7 mouse cellular contexts compared by ENCODE assay signal in the genomic region with DNA sequence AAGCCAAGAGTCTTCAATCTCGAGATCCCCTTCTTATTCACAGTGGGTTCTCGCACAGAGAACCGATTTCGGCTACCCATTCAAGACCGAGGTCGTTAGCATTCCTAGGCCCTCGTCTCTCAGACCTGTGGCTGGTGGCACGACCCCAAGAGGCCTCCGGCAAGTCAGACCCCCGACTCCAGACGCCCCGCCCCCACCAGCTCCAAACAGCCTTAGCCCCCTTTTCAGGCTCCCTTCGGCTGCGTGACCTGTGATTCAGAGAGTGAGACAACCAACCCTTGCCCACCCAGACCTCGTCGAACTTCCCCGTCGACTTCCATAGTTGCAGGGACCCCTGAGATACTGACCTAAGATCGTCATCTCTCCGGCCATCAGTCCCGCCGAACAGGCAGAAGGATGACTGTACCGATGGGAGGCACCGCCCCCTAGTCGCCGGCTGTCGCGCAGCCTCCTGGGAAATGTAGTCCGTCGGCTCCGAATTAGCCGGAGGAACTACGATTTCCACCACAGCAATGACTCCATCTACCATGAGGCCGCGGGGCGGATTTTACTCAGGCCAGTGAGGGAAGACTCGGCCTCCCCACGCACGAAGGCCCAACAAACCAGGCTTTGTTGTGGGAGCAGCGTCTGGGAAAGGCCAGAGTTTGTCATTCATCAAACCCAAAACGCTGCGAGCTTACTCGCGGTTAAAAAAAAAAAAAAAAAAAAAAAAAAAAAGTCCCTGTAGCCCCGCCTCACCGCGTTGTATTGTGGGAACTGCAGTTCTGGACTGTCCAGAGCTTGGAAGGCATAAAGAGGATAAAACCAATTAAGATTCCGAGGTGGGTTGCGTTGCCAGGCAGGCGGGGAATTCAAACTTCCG. TPM values are rescaled to one million over a fixed set of nuclear protein-coding genes. Genes with fewer than 3 reads are reported as not detected.
DNase-seq lines count a peak whose midpoint lies in the region; ATAC-seq lines count a peak whose summit lies in the region.

A gene (minus strand): TSS at position 717 of the 862 bp plus-strand sequence.

- H3K4me2 ChIP-seq in embryonic facial prominence, embryonic 11.5 days (ENCODE audit: low read depth, low read length) = peak within 1 kb of the TSS; percentile 53
- H3K4me2 ChIP-seq in midbrain, embryonic 13.5 days (replicated peaks) = peak within 1 kb of the TSS; percentile 69

- peak within 1 kb of the TSS; percentile 70 for H3K9ac ChIP-seq in embryonic facial prominence, embryonic 11.5 days (replicated peaks; ENCODE audit: low read length)
- peak within 1 kb of the TSS; percentile 80 for H3K9ac ChIP-seq in midbrain, embryonic 13.5 days (replicated peaks)

- H3K27ac ChIP-seq in embryonic facial prominence, embryonic 11.5 days (replicated peaks; ENCODE audit: low read depth, low read length) = no peak within 1 kb of the TSS
- peak within 1 kb of the TSS; percentile 83 for H3K27ac ChIP-seq in limb, embryonic 10.5 days
- H3K27ac ChIP-seq in midbrain, embryonic 13.5 days = peak within 1 kb of the TSS; percentile 81

- under 1% methylated on average over 51 of the region's 51 CpGs for WGBS in embryonic facial prominence, embryonic 11.5 days
- WGBS in limb, embryonic 10.5 days = under 1% methylated on average over 51 of the region's 51 CpGs
- under 1% methylated on average over 51 of the region's 51 CpGs for WGBS in midbrain, embryonic 13.5 days

- H3K4me3 ChIP-seq in embryonic facial prominence, embryonic 11.5 days (ENCODE audit: low read depth, low read length) = peak within 1 kb of the TSS; percentile 61
- H3K4me3 ChIP-seq in limb, embryonic 10.5 days = peak within 1 kb of the TSS; percentile 65
- H3K4me3 ChIP-seq in midbrain, embryonic 13.5 days (replicated peaks) = peak within 1 kb of the TSS; percentile 75

- no peaks in the 10 kb centered on the region for H3K27me3 ChIP-seq in embryonic facial prominence, embryonic 11.5 days (ENCODE audit: control insufficient read depth, insufficient read depth, low read length)
- H3K27me3 ChIP-seq in limb, embryonic 10.5 days (ENCODE audit: low read depth, poor library complexity, severe bottlenecking) = no peaks in the 10 kb centered on the region
- H3K27me3 ChIP-seq in midbrain, embryonic 13.5 days = no peaks in the 10 kb centered on the region

- no peaks in the 10 kb centered on the region for H3K4me1 ChIP-seq in embryonic facial prominence, embryonic 11.5 days (ENCODE audit: control insufficient read depth, insufficient read depth, low read length)
- H3K4me1 ChIP-seq in limb, embryonic 10.5 days = peaks cover 7% of the 10 kb centered on the region; the same call in 1 of the 2 replicates
- peaks cover 26% of the 10 kb centered on the region for H3K4me1 ChIP-seq in midbrain, embryonic 13.5 days (replicated peaks)

- peaks cover 3% of the 10 kb centered on the region for H3K36me3 ChIP-seq in embryonic facial prominence, embryonic 11.5 days (replicated peaks; ENCODE audit: control insufficient read depth, insufficient read depth, low read depth, low read length)
- peaks cover 33% of the 10 kb centered on the region for H3K36me3 ChIP-seq in limb, embryonic 10.5 days
- peaks cover 25% of the 10 kb centered on the region for H3K36me3 ChIP-seq in midbrain, embryonic 13.5 days

- no peaks in the 10 kb centered on the region for H3K9me3 ChIP-seq in embryonic facial prominence, embryonic 11.5 days (replicated peaks; ENCODE audit: control insufficient read depth, low read length)
- no peaks in the 10 kb centered on the region for H3K9me3 ChIP-seq in limb, embryonic 10.5 days (replicated peaks)
- H3K9me3 ChIP-seq in midbrain, embryonic 13.5 days = no peaks in the 10 kb centered on the region

- DNase-seq in adrenal gland, postnatal 14 days = peak; percentile 98
- DNase-seq in embryonic facial prominence, embryonic 11.5 days (ENCODE audit: low spot score) = peak; percentile 97
- peak; percentile 98 for DNase-seq in kidney, adult 11 months
- DNase-seq in limb, embryonic 10.5 days (ENCODE audit: low spot score) = peak; percentile 93
- DNase-seq in spleen, adult 12 weeks (ENCODE audit: low spot score) = peak; percentile 94

- ATAC-seq in embryonic facial prominence, embryonic 11.5 days (replicated peaks; ENCODE audit: insufficient number of reproducible peaks, low FRiP score, low TSS enrichment, low read depth) = peak; percentile 99
- ATAC-seq in granulocyte monocyte progenitor cell, adult 5-6 weeks (replicated peaks; ENCODE audit: poor library complexity, severe bottlenecking) = peak; percentile 92
- ATAC-seq in midbrain, embryonic 13.5 days = peak; percentile 99

RNA-seq across cellular contexts. Expression of the gene that starts here (rescaled TPM):
- 34.2 and 35.2 TPM in 2 replicates for total RNA-seq in adrenal gland, postnatal 14 days (2021)
- polyA plus RNA-seq in embryonic facial prominence, embryonic 11.5 days (2014; fragmentation: Nextera tagmentation; extraction: Ambion mirVana) = 45.7 and 47.4 TPM in 2 replicates
- total RNA-seq in granulocyte monocyte progenitor cell, adult 5-6 weeks (2014; fragmentation: Nextera tagmentation) = 22.6 and 27.6 TPM in 2 replicates
- total RNA-seq in granulocyte monocyte progenitor cell, adult 5-6 weeks (2017) = 54.0 and 59.1 TPM in 2 replicates
- polyA plus RNA-seq in limb, embryonic 10.5 days (2016; fragmentation: Nextera tagmentation; extraction: Ambion mirVana) = 22.2 and 30.3 TPM in 2 replicates
- 40.8 and 43.1 TPM in 2 replicates for polyA plus RNA-seq in midbrain, embryonic 13.5 days (2015; fragmentation: Nextera tagmentation; extraction: Ambion mirVana)
